Mouse (Mus musculus): ENCODE data around the gene Adh1. TPM values are rescaled to one million over a fixed set of nuclear protein-coding genes. Genes with fewer than 3 reads are reported as not detected.
A peak's percentile ranks its signal among the peaks of the same experiment; 100 is the strongest.

The Adh1 gene
- polyA plus RNA-seq, 1 experiment from 2014 or later: 396 TPM

DNA sequence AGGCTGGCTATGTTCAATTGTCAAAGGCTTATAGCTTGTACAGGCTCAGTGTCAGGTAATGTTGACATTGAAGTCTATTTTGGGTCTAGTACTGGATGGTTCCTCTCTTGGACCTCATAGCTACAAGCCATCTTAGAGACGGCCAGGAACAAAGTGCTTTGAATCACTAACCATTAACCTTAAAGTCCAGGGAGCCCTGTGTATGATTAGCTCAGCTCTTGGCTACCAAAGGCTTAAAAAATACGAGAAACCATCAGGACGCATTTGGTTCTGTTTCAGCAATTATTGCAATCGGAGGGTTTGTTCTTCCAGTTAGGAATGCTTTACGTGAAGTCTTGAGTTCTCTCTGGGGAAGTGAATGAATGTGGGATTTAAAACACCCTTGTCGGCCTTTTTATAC, 17.9 kb upstream of the Adh1 start:
- no peak for ATAC-seq
- Histone ChIP-seq H3K4me2 (replicated peaks) (no peak overlapping the region), H3K36me3 (no peaks in the 10 kb centered on the region), H3K27ac (no peak overlapping the region), H3K4me1 (replicated peaks) (0 out of 2 replicates have a peak, but pooled peaks cover 4% of the 10 kb centered on the region), H3K4me3 (replicated peaks) (no peak overlapping the region), H3K9me3 (no peaks in the 10 kb centered on the region), H3K9ac (no peak overlapping the region), H3K27me3 (replicated peaks) (no peaks in the 10 kb centered on the region)
- 87% methylated on average over 6 of the region's 6 CpGs for WGBS

DNA sequence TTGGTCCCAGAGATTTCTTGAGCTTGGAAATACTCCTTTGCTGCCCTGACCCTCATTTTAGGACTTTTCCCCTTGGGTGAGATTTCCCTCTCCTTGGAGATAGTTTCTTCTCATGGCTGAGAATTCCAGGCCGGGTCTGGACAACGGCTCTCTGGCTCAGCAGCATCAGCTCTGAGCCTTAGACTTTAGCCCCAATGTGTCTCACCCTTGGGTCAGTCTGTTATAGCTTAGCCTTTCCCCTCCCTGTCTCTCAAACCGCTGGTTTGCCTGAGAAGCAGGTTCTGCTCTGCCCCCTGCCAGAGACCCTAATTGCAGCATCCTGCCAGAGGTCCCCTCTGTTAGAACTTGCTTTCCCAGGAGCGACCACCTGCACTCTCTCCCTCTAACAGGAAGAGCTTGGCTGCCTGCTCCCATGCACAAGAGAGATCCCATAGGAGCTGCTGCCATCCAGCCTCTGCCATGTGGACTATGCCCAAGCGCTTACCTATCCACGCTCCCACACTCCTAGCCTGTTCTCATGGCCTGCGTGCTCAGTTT, 16.4 kb upstream of the Adh1 start:
- ATAC-seq: no peak
- 70% methylated on average over 7 of the region's 7 CpGs for WGBS
- H3K4me2 ChIP-seq (replicated peaks): no peak overlapping the region
- H3K27ac ChIP-seq: no peak overlapping the region
- no peaks in the 10 kb centered on the region for H3K9me3 ChIP-seq
- no peaks in the 10 kb centered on the region for H3K27me3 ChIP-seq (replicated peaks)
- no peak overlapping the region for H3K9ac ChIP-seq
- no peak overlapping the region for H3K4me3 ChIP-seq (replicated peaks)
- H3K4me1 ChIP-seq (replicated peaks): 0 out of 2 replicates have a peak, but pooled peaks cover 4% of the 10 kb centered on the region
- H3K36me3 ChIP-seq: no peaks in the 10 kb centered on the region

DNA sequence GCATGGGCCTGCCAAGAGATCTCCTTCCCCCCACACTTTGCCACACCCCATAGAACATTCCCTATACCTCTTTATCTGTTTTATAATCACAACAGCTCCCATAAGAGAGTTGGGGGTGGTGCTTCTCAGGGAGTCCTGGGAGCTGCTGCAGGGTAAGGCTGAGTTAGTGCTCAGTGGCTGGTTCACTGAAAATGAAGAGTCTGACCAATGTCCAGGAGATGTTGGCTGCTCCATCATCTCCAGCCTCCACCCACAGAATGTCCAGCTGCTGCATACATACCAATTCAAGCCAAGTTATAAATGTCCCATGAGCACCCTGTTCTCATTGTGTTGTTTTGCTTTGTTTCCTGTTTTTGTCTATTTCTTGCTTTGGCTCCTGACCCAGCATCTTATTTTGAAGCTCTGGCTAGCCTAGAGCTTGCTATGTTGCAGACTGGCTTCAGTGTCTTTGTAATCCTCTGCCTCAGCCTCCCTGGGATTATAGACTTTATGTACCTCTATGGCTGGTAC, 14.2 kb upstream of the Adh1 start:
- Histone ChIP-seq H3K4me2 (replicated peaks) (no peak overlapping the region), H3K27ac (no peak overlapping the region)
- no peak for ATAC-seq

DNA sequence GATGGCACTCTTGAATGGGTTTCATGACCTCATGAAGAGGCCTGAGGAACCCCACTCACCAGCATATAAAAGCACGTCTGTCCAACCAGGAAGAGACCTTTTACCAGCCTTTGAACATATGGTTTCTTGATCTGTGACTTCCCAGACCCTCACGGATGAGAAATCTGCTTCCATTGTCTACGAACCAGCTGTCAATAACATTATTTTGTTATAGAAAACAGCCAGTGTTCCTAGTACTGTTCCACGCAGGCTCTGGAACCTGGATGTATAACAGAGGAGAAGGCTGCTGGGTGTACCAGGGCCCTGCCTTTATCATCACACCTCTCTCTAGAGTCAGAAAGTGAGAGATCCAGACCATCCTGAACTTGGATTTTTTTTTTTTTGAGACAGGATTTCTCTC, 13.6 kb upstream of the Adh1 start:
- Histone ChIP-seq H3K4me1 (replicated peaks) (no peaks in the 10 kb centered on the region), H3K36me3 (no peaks in the 10 kb centered on the region), H3K4me2 (replicated peaks) (no peak overlapping the region), H3K27ac (no peak overlapping the region), H3K27me3 (replicated peaks) (no peaks in the 10 kb centered on the region), H3K9me3 (no peaks in the 10 kb centered on the region), H3K4me3 (replicated peaks) (no peak overlapping the region), H3K9ac (no peak overlapping the region)
- ATAC-seq: no peak
- 86% methylated on average over 4 of the region's 4 CpGs for WGBS

More for the DNA sequence above, 14.2 kb upstream of the Adh1 start:
- Histone ChIP-seq H3K9ac (no peak overlapping the region), H3K4me1 (replicated peaks) (no peaks in the 10 kb centered on the region), H3K9me3 (no peaks in the 10 kb centered on the region), H3K27me3 (replicated peaks) (no peaks in the 10 kb centered on the region), H3K4me3 (replicated peaks) (no peak overlapping the region), H3K36me3 (no peaks in the 10 kb centered on the region)

DNA sequence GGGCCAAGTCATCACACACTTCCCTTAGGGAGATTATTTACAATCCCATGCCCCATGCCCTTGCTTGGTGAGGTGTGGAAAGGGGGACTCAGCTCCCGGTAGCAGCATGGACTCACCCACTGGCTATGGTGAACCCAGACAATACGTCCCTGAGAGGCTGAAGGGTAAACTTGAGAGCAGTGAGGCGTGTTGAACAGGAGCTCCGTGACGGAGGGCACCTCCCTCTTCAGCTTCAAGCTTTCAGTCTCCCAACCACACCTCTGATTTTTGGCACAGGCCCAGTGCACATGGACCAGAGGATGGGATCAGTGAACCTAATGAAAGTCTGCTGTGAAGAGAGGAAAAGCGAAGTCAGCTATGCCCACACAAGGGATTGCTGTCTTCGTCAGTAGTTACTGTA, 12.8 kb upstream of the Adh1 start:
- 0 out of 2 replicates have a peak, but pooled peaks have one; percentile 21 for ATAC-seq
- no peaks in the 10 kb centered on the region for H3K36me3 ChIP-seq
- no peaks in the 10 kb centered on the region for H3K4me1 ChIP-seq (replicated peaks)
- H3K9ac ChIP-seq: no peak overlapping the region
- no peak overlapping the region for H3K27ac ChIP-seq
- 75% methylated on average over 7 of the region's 7 CpGs for WGBS
- no peaks in the 10 kb centered on the region for H3K27me3 ChIP-seq (replicated peaks)
- no peak overlapping the region for H3K4me2 ChIP-seq (replicated peaks)
- H3K9me3 ChIP-seq: no peaks in the 10 kb centered on the region
- H3K4me3 ChIP-seq (replicated peaks): no peak overlapping the region

DNA sequence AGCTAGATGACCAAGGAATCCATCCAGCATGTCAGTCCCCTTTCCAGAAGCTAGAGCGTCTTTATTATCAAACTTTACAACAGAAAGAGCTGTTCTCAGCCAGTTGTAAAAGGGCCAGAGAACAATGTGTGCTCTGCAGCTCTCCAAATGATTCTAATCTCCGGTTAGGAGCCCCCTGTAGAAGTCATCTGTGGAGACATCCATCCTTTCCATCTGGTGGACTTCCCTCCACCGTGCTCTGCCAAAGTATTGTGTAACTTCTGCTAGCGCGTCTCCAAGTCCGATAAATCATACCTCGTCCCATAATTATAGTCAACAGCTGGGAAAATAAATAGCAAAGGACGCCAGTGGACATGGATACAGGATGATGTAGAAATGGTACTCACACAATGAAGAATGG, 12.0 kb upstream of the Adh1 start:
- no peak overlapping the region for H3K4me2 ChIP-seq (replicated peaks)
- H3K4me1 ChIP-seq (replicated peaks): no peaks in the 10 kb centered on the region
- no peak for ATAC-seq
- H3K27me3 ChIP-seq (replicated peaks): no peaks in the 10 kb centered on the region
- 79% methylated on average over 8 of the region's 8 CpGs for WGBS
- no peaks in the 10 kb centered on the region for H3K36me3 ChIP-seq
- H3K27ac ChIP-seq: no peak overlapping the region
- no peak overlapping the region for H3K4me3 ChIP-seq (replicated peaks)
- H3K9me3 ChIP-seq: no peaks in the 10 kb centered on the region
- no peak overlapping the region for H3K9ac ChIP-seq

DNA sequence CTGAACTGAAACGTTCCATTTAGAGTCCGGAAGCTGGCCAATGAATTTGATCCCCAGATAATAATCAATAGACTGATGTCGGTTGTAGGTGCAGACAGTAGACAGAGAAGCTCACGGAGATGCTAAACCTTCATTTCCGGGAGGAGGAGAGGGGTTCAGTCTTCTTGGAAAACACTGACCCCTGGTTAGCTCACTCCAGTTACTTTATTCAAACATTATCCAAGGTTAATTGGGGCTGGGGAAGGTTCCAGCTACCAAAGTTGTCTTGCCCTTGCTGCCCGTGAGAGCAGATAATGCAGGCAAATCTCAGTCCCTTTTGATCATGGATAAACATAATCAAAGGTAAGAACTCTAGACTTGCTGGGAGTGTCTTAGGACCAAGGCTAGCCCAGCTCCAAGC, 9.6 kb upstream of the Adh1 start:
- H3K9ac ChIP-seq: no peak overlapping the region
- H3K9me3 ChIP-seq: no peaks in the 10 kb centered on the region
- no peak overlapping the region for H3K4me2 ChIP-seq (replicated peaks)
- no peak for ATAC-seq
- H3K4me3 ChIP-seq (replicated peaks): no peak overlapping the region
- no peaks in the 10 kb centered on the region for H3K27me3 ChIP-seq (replicated peaks)
- no peaks in the 10 kb centered on the region for H3K4me1 ChIP-seq (replicated peaks)
- H3K27ac ChIP-seq: no peak overlapping the region
- no peaks in the 10 kb centered on the region for H3K36me3 ChIP-seq
- 73% methylated on average over 6 of the region's 6 CpGs for WGBS

DNA sequence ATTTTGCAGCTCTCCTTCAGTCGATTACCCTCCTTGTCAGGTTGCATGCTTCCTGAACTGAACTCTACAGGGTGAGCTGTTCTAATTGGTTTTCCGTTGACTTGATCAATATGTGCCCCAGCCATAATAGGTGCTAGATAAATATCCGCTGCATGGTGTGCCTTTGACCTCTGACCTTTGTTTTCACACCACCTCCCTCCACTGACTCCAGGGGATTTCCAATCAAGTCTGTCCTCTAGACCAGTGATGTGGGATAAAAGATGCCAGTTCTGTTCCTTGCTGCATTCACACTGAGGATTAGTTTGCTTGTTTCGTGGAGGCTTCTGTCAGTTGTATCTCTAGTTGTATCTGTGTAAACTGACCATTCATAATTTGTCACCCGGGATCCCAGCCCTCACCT, 6.6 kb upstream of the Adh1 start:
- no peak overlapping the region for H3K27ac ChIP-seq
- H3K4me2 ChIP-seq (replicated peaks): no peak overlapping the region
- 58% methylated on average over 5 of the region's 5 CpGs for WGBS
- H3K27me3 ChIP-seq (replicated peaks): no peaks in the 10 kb centered on the region
- no peaks in the 10 kb centered on the region for H3K9me3 ChIP-seq
- no peak overlapping the region for H3K9ac ChIP-seq
- no peaks in the 10 kb centered on the region for H3K36me3 ChIP-seq
- H3K4me3 ChIP-seq (replicated peaks): no peak overlapping the region
- ATAC-seq: 0 out of 2 replicates have a peak, but pooled peaks have one; percentile 41
- H3K4me1 ChIP-seq (replicated peaks): no peaks in the 10 kb centered on the region

DNA sequence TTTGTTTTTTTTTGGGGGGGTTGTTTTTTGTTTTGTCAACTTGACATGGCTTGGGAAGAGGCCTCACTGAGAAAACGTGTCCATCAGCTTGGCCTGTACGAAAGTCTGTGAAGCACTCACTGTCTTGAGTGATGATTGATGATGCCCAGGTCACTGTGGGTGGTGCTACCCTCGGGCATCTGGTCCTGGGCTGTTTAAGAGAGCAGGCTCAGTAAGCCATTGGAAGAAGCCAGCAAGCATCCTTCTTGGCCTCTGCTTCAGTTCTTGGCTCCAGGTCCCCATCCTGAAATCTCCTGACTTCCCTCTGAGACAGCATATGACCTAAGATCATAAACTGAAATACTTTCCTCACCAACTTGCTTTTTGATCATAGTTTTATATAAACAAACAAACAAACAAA, 5.4 kb upstream of the Adh1 start:
- H3K4me2 ChIP-seq (replicated peaks): no peak overlapping the region
- WGBS: 43% methylated on average over 3 of the region's 3 CpGs
- H3K36me3 ChIP-seq: no peaks in the 10 kb centered on the region
- H3K9ac ChIP-seq: no peak overlapping the region
- ATAC-seq: no peak
- no peaks in the 10 kb centered on the region for H3K27me3 ChIP-seq (replicated peaks)
- H3K4me3 ChIP-seq (replicated peaks): no peak overlapping the region
- no peaks in the 10 kb centered on the region for H3K4me1 ChIP-seq (replicated peaks)
- H3K9me3 ChIP-seq: no peaks in the 10 kb centered on the region
- H3K27ac ChIP-seq: no peak overlapping the region

DNA sequence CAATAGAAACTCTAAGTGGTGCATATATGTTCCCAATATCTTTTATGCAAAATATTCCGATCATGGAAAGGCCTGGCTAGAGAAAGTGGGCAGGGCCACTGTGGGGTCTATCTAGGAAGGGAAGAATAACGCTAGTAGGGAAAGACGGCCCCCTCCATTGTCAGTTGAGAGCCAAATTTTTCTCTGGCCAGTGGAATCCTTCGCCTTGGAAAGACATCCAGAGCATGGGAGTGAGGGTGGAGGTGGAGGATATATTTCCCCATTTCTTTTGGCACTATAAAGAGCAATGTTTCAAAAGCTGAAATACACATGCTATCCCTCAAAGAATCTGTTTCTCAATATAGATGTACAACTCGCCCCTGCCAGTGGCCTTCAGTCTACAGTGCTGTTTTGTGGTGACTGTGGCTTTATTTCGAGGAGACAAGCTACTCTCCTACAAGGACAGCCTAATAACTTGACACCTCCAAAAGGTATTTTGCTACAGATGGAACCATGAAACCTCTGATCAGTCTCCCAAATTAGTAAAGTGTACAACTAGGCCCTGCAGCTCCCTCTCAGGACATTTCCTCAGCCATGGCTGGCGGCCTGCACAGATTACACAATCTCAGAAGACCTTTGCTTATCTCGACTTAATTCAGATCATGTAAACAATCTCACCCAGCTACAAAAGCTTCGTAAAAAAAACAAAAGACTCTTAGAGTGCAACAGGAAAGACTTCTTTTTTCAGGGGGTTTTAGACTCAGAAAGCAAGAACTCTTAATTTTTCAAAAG, 4.8 kb upstream of the Adh1 start:
- no peak for ATAC-seq
- H3K27ac ChIP-seq: no peak overlapping the region
- no peak overlapping the region for H3K9ac ChIP-seq
- no peaks in the 10 kb centered on the region for H3K4me1 ChIP-seq (replicated peaks)
- WGBS: 63% methylated on average over 9 of the region's 9 CpGs
- no peaks in the 10 kb centered on the region for H3K9me3 ChIP-seq
- H3K4me2 ChIP-seq (replicated peaks): no peak overlapping the region
- H3K27me3 ChIP-seq (replicated peaks): no peaks in the 10 kb centered on the region
- no peaks in the 10 kb centered on the region for H3K36me3 ChIP-seq
- H3K4me3 ChIP-seq (replicated peaks): no peak overlapping the region

DNA sequence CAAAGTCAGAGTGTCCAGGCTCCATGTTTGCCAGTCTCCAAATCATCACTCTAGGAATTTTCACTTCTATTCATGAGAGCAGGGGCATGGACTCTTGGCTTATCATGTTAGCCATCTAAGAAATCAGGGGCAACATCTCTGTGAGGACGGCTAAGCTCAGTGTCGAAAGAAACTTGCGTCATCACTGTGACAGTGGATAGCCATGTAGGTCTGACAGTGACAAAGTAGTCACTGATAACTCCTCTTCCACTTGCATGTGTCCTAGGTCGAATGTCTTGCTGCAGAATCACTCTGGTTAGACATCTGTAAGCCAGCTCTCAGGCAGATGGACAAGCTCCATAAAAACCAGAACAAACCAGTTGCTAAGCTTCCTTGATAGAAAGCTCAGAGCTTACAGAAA, 1.8 kb downstream of the Adh1 start:
- H3K9me3 ChIP-seq: no peaks in the 10 kb centered on the region
- H3K4me2 ChIP-seq (replicated peaks): no peak overlapping the region
- no peaks in the 10 kb centered on the region for H3K36me3 ChIP-seq
- H3K27ac ChIP-seq: no peak overlapping the region
- 52% methylated on average over 4 of the region's 4 CpGs for WGBS
- H3K9ac ChIP-seq: no peak overlapping the region
- no peak overlapping the region for H3K4me3 ChIP-seq (replicated peaks)
- no peaks in the 10 kb centered on the region for H3K4me1 ChIP-seq (replicated peaks)
- H3K27me3 ChIP-seq (replicated peaks): no peaks in the 10 kb centered on the region
- no peak for ATAC-seq

DNA sequence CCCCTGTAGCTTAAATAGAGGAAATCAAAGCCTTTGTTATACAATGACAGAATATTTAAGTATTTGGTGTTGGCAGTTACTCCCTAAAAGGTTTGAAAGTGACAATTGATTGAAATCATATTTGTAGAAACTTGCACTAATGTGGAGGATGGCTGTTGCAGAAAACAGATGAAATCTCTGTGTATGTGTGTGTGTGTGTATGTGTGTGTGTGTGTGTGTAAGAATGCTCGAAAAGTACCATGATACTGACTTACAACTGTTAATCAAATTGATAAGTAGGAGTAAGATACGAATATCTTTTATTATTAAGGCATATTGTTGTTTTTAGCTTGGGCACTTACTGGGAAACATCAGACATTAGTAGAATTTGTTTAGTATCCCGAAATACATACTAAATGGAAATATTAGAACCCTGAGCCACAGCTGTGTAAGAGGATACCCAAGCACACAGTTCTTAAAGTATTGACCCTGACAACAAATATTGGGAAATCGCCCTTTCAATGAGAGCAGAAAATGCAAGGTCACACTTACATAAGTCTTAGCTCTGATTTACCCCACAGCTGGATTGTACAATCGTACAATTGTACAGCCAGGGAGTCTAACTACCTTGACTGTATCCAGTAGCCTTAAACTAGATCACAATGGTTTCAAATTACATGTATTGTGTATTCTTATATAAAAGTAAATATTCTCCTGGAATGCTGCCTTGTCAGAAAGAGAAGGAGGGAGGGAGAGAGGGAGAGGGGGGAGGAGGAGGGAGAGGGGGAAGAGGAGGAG, 2.6 kb downstream of the Adh1 start:
- Histone ChIP-seq H3K27me3 (replicated peaks) (no peaks in the 10 kb centered on the region), H3K4me2 (replicated peaks) (no peak overlapping the region), H3K4me3 (replicated peaks) (no peak overlapping the region), H3K4me1 (replicated peaks) (no peaks in the 10 kb centered on the region), H3K27ac (no peak overlapping the region), H3K9ac (no peak overlapping the region), H3K9me3 (no peaks in the 10 kb centered on the region), H3K36me3 (no peaks in the 10 kb centered on the region)
- WGBS: 62% methylated on average over 5 of the region's 5 CpGs
- no peak for ATAC-seq
